Mouse (Mus musculus): ENCODE data around the gene Chchd6. TPM values are rescaled to one million over a fixed set of nuclear protein-coding genes. Genes with fewer than 3 reads are reported as not detected.

Chchd6 gene
- polyA plus RNA-seq, 1 experiment = 28.8 TPM

GRCm38 (mm10) chr6:89448736-89449135 lies 146.7 kb downstream of the Chchd6 start:
- H3K79me2 ChIP-seq (ENCODE audit: control insufficient read depth, insufficient read depth) = no peaks in the 10 kb centered on the region

GRCm38 (mm10) chr6:89440671-89441070 lies 154.8 kb downstream of the Chchd6 start:
- Histone ChIP-seq H3K4me3 (no peak overlapping the region), H3K27me3 (ENCODE audit: control insufficient read depth, insufficient read depth, insufficient read length) (no peaks in the 10 kb centered on the region), H3K36me3 (ENCODE audit: control insufficient read depth, insufficient read depth) (no peaks in the 10 kb centered on the region), H3K4me2 (ENCODE audit: low read depth) (no peak overlapping the region), H3ac (ENCODE audit: control insufficient read depth, insufficient read length) (no peak overlapping the region), H3K79me2 (ENCODE audit: control insufficient read depth, insufficient read depth) (no peaks in the 10 kb centered on the region)
- TF ChIP-seq TCF3 (IDR thresholded peaks at IDR 0.05; ENCODE audit: insufficient read length, low read depth) = no peak
- TF ChIP-seq E2F4 (IDR thresholded peaks at IDR 0.05; ENCODE audit: insufficient read depth) = no peak
- TF ChIP-seq SRF (IDR thresholded peaks at IDR 0.05; ENCODE audit: control insufficient read depth, insufficient read length, low read depth) = no peak
- no peak for TF ChIP-seq POLR2A (IDR thresholded peaks at IDR 0.05; ENCODE audit: insufficient read length, low read depth)
- TF ChIP-seq CEBPB (IDR thresholded peaks at IDR 0.05; ENCODE audit: insufficient read depth, poor library complexity, severe bottlenecking) = no peak
- no peak for TF ChIP-seq TCF12 (IDR thresholded peaks at IDR 0.05; ENCODE audit: insufficient read depth, poor library complexity, severe bottlenecking)
- no peak for TF ChIP-seq USF1 (IDR thresholded peaks at IDR 0.05; ENCODE audit: low read depth)
- TF ChIP-seq MYOD1 (IDR thresholded peaks at IDR 0.05; ENCODE audit: control insufficient read depth in 1 of 3, insufficient read length in 2 of 3, low read depth in 2 of 3) = no peak
- no peak for TF ChIP-seq MAX (IDR thresholded peaks at IDR 0.05; ENCODE audit: low read depth)

More at GRCm38 (mm10) chr6:89448736-89449135, 146.7 kb downstream of the Chchd6 start:
- Histone ChIP-seq H3K4me2 (ENCODE audit: low read depth) (no peak overlapping the region), H3ac (ENCODE audit: control insufficient read depth, insufficient read length) (no peak overlapping the region), H3K36me3 (ENCODE audit: control insufficient read depth, insufficient read depth) (no peaks in the 10 kb centered on the region), H3K27me3 (ENCODE audit: control insufficient read depth, insufficient read depth, insufficient read length) (no peaks in the 10 kb centered on the region), H3K4me3 (no peak overlapping the region)
- TF ChIP-seq TCF12 (IDR thresholded peaks at IDR 0.05; ENCODE audit: insufficient read depth, poor library complexity, severe bottlenecking) (no peak), REST (IDR thresholded peaks at IDR 0.05; ENCODE audit: insufficient read depth, insufficient read length) (no peak), MAX (IDR thresholded peaks at IDR 0.05; ENCODE audit: low read depth) (no peak), CEBPB (IDR thresholded peaks at IDR 0.05; ENCODE audit: insufficient read depth, poor library complexity, severe bottlenecking) (no peak), MYOG (IDR thresholded peaks at IDR 0.05; ENCODE audit: control insufficient read depth in 1 of 3, insufficient read depth in 1 of 3, insufficient read length in 2 of 3, low read depth in 2 of 3) (no peak), SRF (IDR thresholded peaks at IDR 0.05; ENCODE audit: control insufficient read depth, insufficient read length, low read depth) (no peak), E2F4 (IDR thresholded peaks at IDR 0.05; ENCODE audit: insufficient read depth) (no peak)

- Histone ChIP-seq H3K79me2 (ENCODE audit: control insufficient read depth, insufficient read depth) (no peaks in the 10 kb centered on the region), H3K27me3 (ENCODE audit: control insufficient read depth, insufficient read depth, insufficient read length) (no peaks in the 10 kb centered on the region), H3K4me3 (no peak overlapping the region), H3ac (ENCODE audit: control insufficient read depth, insufficient read length) (no peak overlapping the region), H3K36me3 (ENCODE audit: control insufficient read depth, insufficient read depth) (no peaks in the 10 kb centered on the region), H3K4me2 (ENCODE audit: low read depth) (no peak overlapping the region)
- no peak for TF ChIP-seq POLR2A (IDR thresholded peaks at IDR 0.05; ENCODE audit: insufficient read length, low read depth)
Measured at GRCm38 (mm10) chr6:89431920-89432482, 163.5 kb downstream of the Chchd6 start.

GRCm38 (mm10) chr6:89430749-89431148 lies 164.7 kb downstream of the Chchd6 start:
- Histone ChIP-seq H3ac (ENCODE audit: control insufficient read depth, insufficient read length) (no peak overlapping the region), H3K27me3 (ENCODE audit: control insufficient read depth, insufficient read depth, insufficient read length) (no peaks in the 10 kb centered on the region), H3K4me2 (ENCODE audit: low read depth) (no peak overlapping the region), H3K4me3 (no peak overlapping the region), H3K79me2 (ENCODE audit: control insufficient read depth, insufficient read depth) (no peaks in the 10 kb centered on the region), H3K36me3 (ENCODE audit: control insufficient read depth, insufficient read depth) (no peaks in the 10 kb centered on the region)
- no peak for TF ChIP-seq USF1 (IDR thresholded peaks at IDR 0.05; ENCODE audit: low read depth)
- TF ChIP-seq MYOD1 (IDR thresholded peaks at IDR 0.05; ENCODE audit: control insufficient read depth in 1 of 3, insufficient read length in 2 of 3, low read depth in 2 of 3) = no peak
- TF ChIP-seq MYOG (IDR thresholded peaks at IDR 0.05; ENCODE audit: control insufficient read depth in 1 of 3, insufficient read depth in 1 of 3, insufficient read length in 2 of 3, low read depth in 2 of 3) = no peak
- TF ChIP-seq TCF12 (IDR thresholded peaks at IDR 0.05; ENCODE audit: insufficient read depth, poor library complexity, severe bottlenecking) = no peak
- no peak for TF ChIP-seq POLR2AphosphoS2 (IDR thresholded peaks at IDR 0.05; ENCODE audit: insufficient read length, low read depth)
- no peak for TF ChIP-seq SRF (IDR thresholded peaks at IDR 0.05; ENCODE audit: control insufficient read depth, insufficient read length, low read depth)

- Histone ChIP-seq H3ac (ENCODE audit: control insufficient read depth, insufficient read length) (no peak overlapping the region), H3K27me3 (ENCODE audit: control insufficient read depth, insufficient read depth, insufficient read length) (no peaks in the 10 kb centered on the region), H3K36me3 (ENCODE audit: control insufficient read depth, insufficient read depth) (no peaks in the 10 kb centered on the region), H3K4me2 (ENCODE audit: low read depth) (no peak overlapping the region), H3K79me2 (ENCODE audit: control insufficient read depth, insufficient read depth) (no peaks in the 10 kb centered on the region), H3K4me3 (no peak overlapping the region)
- no peak for TF ChIP-seq POLR2A (IDR thresholded peaks at IDR 0.05; ENCODE audit: insufficient read length, low read depth)
- TF ChIP-seq E2F4 (IDR thresholded peaks at IDR 0.05; ENCODE audit: insufficient read depth) = no peak
- no peak for TF ChIP-seq MYOD1 (IDR thresholded peaks at IDR 0.05; ENCODE audit: control insufficient read depth in 1 of 3, insufficient read length in 2 of 3, low read depth in 2 of 3)
- no peak for TF ChIP-seq MYOG (IDR thresholded peaks at IDR 0.05; ENCODE audit: control insufficient read depth in 1 of 3, insufficient read depth in 1 of 3, insufficient read length in 2 of 3, low read depth in 2 of 3)
- no peak for TF ChIP-seq SRF (IDR thresholded peaks at IDR 0.05; ENCODE audit: control insufficient read depth, insufficient read length, low read depth)
- TF ChIP-seq REST (IDR thresholded peaks at IDR 0.05; ENCODE audit: insufficient read depth, insufficient read length) = no peak
- TF ChIP-seq USF1 (IDR thresholded peaks at IDR 0.05; ENCODE audit: low read depth) = no peak
- TF ChIP-seq POLR2AphosphoS2 (IDR thresholded peaks at IDR 0.05; ENCODE audit: insufficient read length, low read depth) = no peak
- no peak for TF ChIP-seq MAX (IDR thresholded peaks at IDR 0.05; ENCODE audit: low read depth)
- TF ChIP-seq TCF3 (IDR thresholded peaks at IDR 0.05; ENCODE audit: insufficient read length, low read depth) = no peak
- no peak for TF ChIP-seq TCF12 (IDR thresholded peaks at IDR 0.05; ENCODE audit: insufficient read depth, poor library complexity, severe bottlenecking)
- TF ChIP-seq CEBPB (IDR thresholded peaks at IDR 0.05; ENCODE audit: insufficient read depth, poor library complexity, severe bottlenecking) = no peak
Measured at GRCm38 (mm10) chr6:89428661-89429375, 166.6 kb downstream of the Chchd6 start.
